Mouse (Mus musculus): ENCODE results near the gene Stambpl1.

GRCm38 (mm10) chr19:34241247-34241915 lies 49.4 kb downstream of the Stambpl1 start:
- TF ChIP-seq CTCF (IDR thresholded peaks at IDR 0.05; ENCODE audit: low read depth), result peak; percentile 68
- TF ChIP-seq EP300 (IDR thresholded peaks at IDR 0.05; ENCODE audit: low read depth), result no peak
